Mouse (Mus musculus) heart, embryonic 11.5 days (tissue): Measurements from ENCODE around the gene Ccdc32. TPM values are rescaled to one million over a fixed set of nuclear protein-coding genes. Genes with fewer than 3 reads are reported as not detected.

ENCODE experiments used
- ATAC-seq: fragments of 200-750 bp; cut with Nextera tagmentation; replicated peaks from 2 replicates; pipeline ENCODE4 v1.8.0; 2017; ENCODE audit warnings: moderate library complexity; ENCODE audit not compliant: insufficient number of reproducible peaks, low FRiP score, low TSS enrichment
- H3K27ac ChIP-seq: fragments of 300-500 bp; sonication (generic); 2 replicates; pipeline ENCODE4 v1.5.1; 2014; ENCODE audit warnings: mild to moderate bottlenecking, low read depth, low read length
- H3K27me3 ChIP-seq: fragments of 300-500 bp; sonication (generic); 2 replicates; pipeline ENCODE4 v1.6.1; 2014; ENCODE audit warnings: mild to moderate bottlenecking, low read length, mixed read lengths; ENCODE audit not compliant: control insufficient read depth, insufficient read depth
- H3K36me3 ChIP-seq: fragments of 300-500 bp; sonication (generic); 2 replicates; pipeline ENCODE4 v1.6.1; 2014; ENCODE audit warnings: mild to moderate bottlenecking, low read length, moderate library complexity, mixed read lengths; ENCODE audit not compliant: control insufficient read depth, insufficient read depth
- H3K4me1 ChIP-seq: fragments of 300-500 bp; sonication (generic); 2 replicates; pipeline ENCODE4 v1.6.1; 2014; ENCODE audit warnings: low read length; ENCODE audit not compliant: control insufficient read depth, insufficient read depth
- H3K4me2 ChIP-seq: fragments of 300-500 bp; sonication (generic); 2 replicates; pipeline ENCODE4 v1.6.1; 2014; ENCODE audit warnings: mild to moderate bottlenecking, moderate library complexity
- H3K4me3 ChIP-seq: fragments of 300-500 bp; sonication (generic); 2 replicates; pipeline ENCODE4 v1.5.1; 2014; ENCODE audit warnings: low read depth, low read length
- H3K9ac ChIP-seq: fragments of 300-500 bp; sonication (generic); 2 replicates; pipeline ENCODE4 v1.6.1; 2014; ENCODE audit warnings: mild to moderate bottlenecking, low read depth, low read length, moderate library complexity
- H3K9me3 ChIP-seq: fragments of 300-500 bp; sonication (generic); replicated peaks from 2 replicates; pipeline ENCODE4 v1.6.1; 2016; ENCODE audit warnings: low read length; ENCODE audit not compliant: control insufficient read depth
- WGBS: fragments of 180-500 bp; shearing (Covaris S2); extraction: QIAGEN DNeasy Blood & Tissue Kit; methylation state at CpG from one replicate; pipeline ENCODE4 v1.1.7; 2014; ENCODE audit not compliant: insufficient replicate concordance; 5-methylcytosine and 5-hydroxymethylcytosine counted together
- polyA plus RNA-seq: library from polyadenylated mRNA; unstranded; fragments of >200 nt; fragmentation: Nextera tagmentation; extraction: Ambion mirVana; gene quantifications from 2 replicates; pipeline ENCODE4 v1.2.1, GENCODE M21; 2014

Ccdc32 gene
- polyA plus RNA-seq, 1 experiment from 2014 or later = 16.4 TPM

DNA sequence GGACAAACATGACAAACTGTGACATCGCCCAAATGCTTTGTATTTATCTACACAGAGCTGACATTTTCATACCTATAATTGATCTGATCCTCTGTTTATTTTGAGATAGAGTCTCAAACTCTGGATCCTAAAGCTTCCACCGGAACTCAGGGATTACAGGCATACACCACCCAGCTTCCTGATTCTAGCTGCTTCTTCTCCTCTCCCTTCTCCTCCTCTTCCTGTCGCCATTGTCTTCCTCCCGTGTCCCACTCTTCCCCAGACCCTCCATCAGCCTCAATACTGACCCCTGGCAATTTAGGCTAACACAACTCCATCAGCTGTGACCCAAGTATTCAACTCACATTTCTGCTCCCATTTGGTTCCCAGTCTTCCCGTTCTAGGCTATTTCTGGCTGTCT lies 52.3 kb downstream of the Ccdc32 start:
- Histone ChIP-seq H3K27me3 (peaks cover 23% of the 10 kb centered on the region), H3K36me3 (no peaks in the 10 kb centered on the region), H3K9me3 (no peaks in the 10 kb centered on the region), H3K4me1 (0 out of 2 replicates have a peak, but pooled peaks cover 10% of the 10 kb centered on the region), H3K27ac (no peak overlapping the region), H3K4me2 (peak overlapping the region; percentile 78), H3K9ac (peak overlapping the region; percentile 69), H3K4me3 (peak overlapping the region; percentile 51)
- ATAC-seq = no peak
- 11% methylated on average over 5 of the region's 5 CpGs for WGBS

DNA sequence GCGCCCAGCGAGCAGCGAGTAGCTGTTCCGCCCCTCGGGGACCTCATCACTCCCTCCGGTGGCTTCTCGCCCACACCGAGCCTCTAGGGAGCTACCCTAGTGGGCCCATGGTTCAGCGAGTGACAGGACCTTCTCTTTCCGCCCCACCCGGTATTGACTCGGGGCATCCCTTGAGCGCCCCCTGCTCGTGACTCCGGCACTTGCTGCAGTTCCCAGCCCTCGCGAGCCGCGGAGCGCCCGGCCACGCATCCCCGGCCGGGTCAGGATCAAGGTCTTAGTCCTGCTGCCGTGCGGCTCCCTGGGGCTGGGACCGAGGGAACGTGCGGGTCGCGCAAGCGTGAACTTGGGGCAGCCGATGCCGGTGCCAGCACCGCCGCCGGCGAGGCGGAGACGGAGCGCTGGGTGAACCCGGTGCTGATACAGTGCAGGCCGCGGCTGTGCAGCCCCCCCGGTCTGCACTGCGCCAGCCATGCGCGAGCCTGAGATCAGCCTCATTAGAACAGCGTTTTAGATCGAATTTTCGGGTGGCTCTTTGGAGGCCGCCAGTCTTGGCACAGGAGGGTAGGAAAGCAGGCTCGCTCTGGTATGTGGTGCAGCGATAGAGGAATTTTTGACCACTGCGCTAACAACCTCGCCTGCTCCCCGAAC lies 52.8 kb downstream of the Ccdc32 start:
- Histone ChIP-seq H3K9ac (peak overlapping the region; percentile 69), H3K4me1 (0 out of 2 replicates have a peak, but pooled peaks cover 10% of the 10 kb centered on the region), H3K4me3 (peak overlapping the region; percentile 51), H3K36me3 (no peaks in the 10 kb centered on the region), H3K27me3 (peaks cover 23% of the 10 kb centered on the region), H3K9me3 (no peaks in the 10 kb centered on the region), H3K27ac (no peak overlapping the region), H3K4me2 (peak overlapping the region; percentile 78)
- WGBS = under 1% methylated on average over 57 of the region's 57 CpGs
- ATAC-seq = peak; percentile 69

DNA sequence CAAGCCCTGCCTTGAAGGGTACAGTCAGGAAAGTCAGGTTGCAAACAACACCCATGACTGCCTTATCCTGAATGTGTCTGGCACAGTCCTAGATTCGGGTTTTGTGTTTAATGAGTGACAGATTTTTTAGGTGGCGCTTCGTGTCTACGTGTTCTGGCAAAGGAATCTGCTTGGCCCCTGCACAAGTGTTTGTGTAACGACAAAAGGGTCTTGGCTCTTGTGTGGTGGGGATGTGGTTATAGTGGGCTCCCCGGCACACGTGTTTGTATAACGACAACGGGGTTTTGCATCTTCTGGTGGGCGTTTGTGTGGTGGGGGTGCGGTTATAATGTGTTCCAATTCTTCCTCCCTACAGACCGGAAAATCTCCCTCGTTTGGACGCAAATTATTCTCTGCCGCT lies 53.3 kb downstream of the Ccdc32 start:
- H3K4me1 ChIP-seq = 0 out of 2 replicates have a peak, but pooled peaks cover 10% of the 10 kb centered on the region
- no peak for ATAC-seq
- no peaks in the 10 kb centered on the region for H3K36me3 ChIP-seq
- H3K27me3 ChIP-seq = peaks cover 23% of the 10 kb centered on the region
- H3K4me3 ChIP-seq = peak overlapping the region; percentile 51
- H3K9ac ChIP-seq = peak overlapping the region; percentile 69
- peak overlapping the region; percentile 78 for H3K4me2 ChIP-seq
- H3K9me3 ChIP-seq = no peaks in the 10 kb centered on the region
- H3K27ac ChIP-seq = no peak overlapping the region
- 8% methylated on average over 15 of the region's 15 CpGs for WGBS

DNA sequence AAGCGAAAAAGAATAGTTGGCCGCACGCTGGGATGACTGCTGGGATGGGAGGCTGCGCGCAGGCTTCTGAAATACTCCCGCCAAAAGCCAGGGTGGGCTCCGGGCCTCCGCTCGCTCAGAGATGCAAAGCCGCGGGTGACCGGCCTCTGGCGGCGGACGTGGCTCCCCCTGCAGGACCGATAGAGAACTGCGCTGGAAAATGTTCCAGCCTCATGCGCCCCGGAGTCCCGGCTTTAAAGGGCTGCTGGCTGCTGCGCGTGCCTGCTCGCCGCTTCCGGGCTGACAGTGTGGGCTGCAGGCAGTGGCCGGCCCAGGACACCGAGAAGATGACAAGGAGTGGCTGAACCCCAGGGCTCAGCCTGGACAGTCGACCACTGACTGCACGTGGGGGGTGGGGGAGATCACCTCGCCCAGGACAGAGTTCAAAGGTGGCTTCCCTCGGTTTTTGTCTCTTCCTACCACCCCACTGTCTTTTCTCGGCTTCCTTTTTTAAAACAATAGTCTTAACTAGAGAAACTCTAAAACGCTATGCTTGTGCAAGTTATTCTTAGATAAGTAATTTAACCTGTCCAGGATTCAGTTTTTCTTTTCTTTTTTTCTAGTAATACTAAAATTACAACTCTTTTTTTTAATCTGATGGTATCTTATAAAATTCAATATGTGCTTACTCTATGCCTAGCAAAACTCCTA lies 56.4 kb downstream of the Ccdc32 start:
- Histone ChIP-seq H3K27me3 (peaks cover 26% of the 10 kb centered on the region), H3K36me3 (no peaks in the 10 kb centered on the region), H3K4me3 (peak overlapping the region; percentile 36), H3K4me1 (0 out of 2 replicates have a peak, but pooled peaks cover 10% of the 10 kb centered on the region), H3K4me2 (peak overlapping the region; percentile 81), H3K9ac (peak overlapping the region; percentile 61), H3K27ac (no peak overlapping the region), H3K9me3 (no peaks in the 10 kb centered on the region)
- WGBS = 1% methylated on average over 33 of the region's 33 CpGs
- peak; percentile 75; the same call in 1 of the 2 replicates for ATAC-seq

DNA sequence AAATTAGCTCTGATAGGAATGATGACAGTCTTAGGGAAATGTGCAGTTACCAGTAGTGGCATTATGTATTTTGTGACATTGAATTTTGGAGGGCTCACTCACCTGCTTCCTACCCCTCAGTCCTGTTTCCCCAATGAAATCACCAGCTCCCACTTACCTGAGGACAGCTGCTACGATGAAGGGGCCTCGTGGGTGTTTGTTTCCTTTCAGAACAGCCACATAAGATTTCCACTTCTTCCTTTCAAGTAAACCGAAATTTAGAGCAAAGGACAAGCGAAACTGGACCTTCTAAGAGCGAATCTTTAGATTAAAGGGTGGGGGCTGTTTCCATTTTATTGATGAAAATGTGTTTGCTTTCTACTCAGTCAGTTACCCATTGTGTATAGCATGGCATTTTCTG lies 57.1 kb downstream of the Ccdc32 start:
- H3K4me1 ChIP-seq = 0 out of 2 replicates have a peak, but pooled peaks cover 10% of the 10 kb centered on the region
- H3K9me3 ChIP-seq = no peaks in the 10 kb centered on the region
- no peak overlapping the region for H3K4me2 ChIP-seq
- no peak overlapping the region for H3K27ac ChIP-seq
- no peak for ATAC-seq
- no peak overlapping the region for H3K4me3 ChIP-seq
- no peaks in the 10 kb centered on the region for H3K36me3 ChIP-seq
- WGBS = 73% methylated on average over 5 of the region's 5 CpGs
- peaks cover 26% of the 10 kb centered on the region for H3K27me3 ChIP-seq
- H3K9ac ChIP-seq = no peak overlapping the region

DNA sequence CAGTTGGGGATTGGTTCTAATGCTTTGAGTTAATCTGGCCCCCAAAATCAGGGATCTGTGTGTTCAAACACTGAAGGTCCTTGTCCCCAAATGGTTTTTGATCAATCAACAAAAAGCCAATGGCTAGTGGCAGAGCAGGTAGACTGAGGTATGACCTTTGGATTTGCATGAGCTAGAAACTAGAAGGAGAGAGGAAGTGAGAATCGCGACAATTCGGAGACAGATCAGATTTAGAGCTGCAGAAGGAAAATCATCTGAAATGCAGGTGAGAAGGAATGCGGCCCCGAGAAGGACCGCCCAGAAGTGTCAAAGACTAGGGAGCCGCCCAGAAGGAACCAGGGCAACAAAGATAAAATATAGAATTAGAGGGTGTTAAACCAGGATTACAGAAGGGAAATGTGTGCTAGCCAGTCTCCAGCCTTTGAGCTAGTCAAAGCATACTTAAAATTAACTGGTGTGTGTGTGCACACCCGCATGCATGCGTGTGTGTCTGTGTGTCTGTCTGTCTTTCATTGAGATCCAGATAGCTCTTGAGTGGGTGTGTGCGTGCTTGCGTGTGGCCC lies 59.5 kb downstream of the Ccdc32 start:
- H3K4me3 ChIP-seq = no peak overlapping the region
- no peaks in the 10 kb centered on the region for H3K9me3 ChIP-seq
- H3K4me2 ChIP-seq = no peak overlapping the region
- WGBS = 71% methylated on average over 11 of the region's 11 CpGs
- H3K27me3 ChIP-seq = peaks cover 17% of the 10 kb centered on the region
- H3K36me3 ChIP-seq = no peaks in the 10 kb centered on the region
- H3K27ac ChIP-seq = no peak overlapping the region
- no peak overlapping the region for H3K9ac ChIP-seq
- no peak for ATAC-seq
- H3K4me1 ChIP-seq = no peaks in the 10 kb centered on the region

Other genes with a start within 250 kb of the Ccdc32 start
- gene Disp2, start 249.7 kb downstream of the Ccdc32 start, polyA plus RNA-seq = 0.21 and 0.27 TPM in 2 replicates
- 117 and 135 TPM in 2 replicates for gene Knstrn, start 215.4 kb downstream of the Ccdc32 start, polyA plus RNA-seq
- 52.5 and 63.2 TPM in 2 replicates for gene Ivd, start 167.4 kb downstream of the Ccdc32 start, polyA plus RNA-seq
- gene Bahd1, start 129.0 kb downstream of the Ccdc32 start, polyA plus RNA-seq = 0.77 and 1.1 TPM in 2 replicates
- 19.6 and 22.3 TPM in 2 replicates for gene Chst14, start 102.9 kb downstream of the Ccdc32 start, polyA plus RNA-seq
- gene Rpusd2, start 5.4 kb upstream of the Ccdc32 start, polyA plus RNA-seq = 4.0 and 4.8 TPM in 2 replicates
- 26.5 and 30.9 TPM in 2 replicates for gene Knl1, start 17.7 kb upstream of the Ccdc32 start, polyA plus RNA-seq
- 33.4 and 39.6 TPM in 2 replicates for gene Rad51, start 83.4 kb upstream of the Ccdc32 start, polyA plus RNA-seq
- gene Rmdn3, start 127.6 kb upstream of the Ccdc32 start, polyA plus RNA-seq = 30.3 and 33.3 TPM in 2 replicates
- gene Gchfr, start 138.4 kb upstream of the Ccdc32 start, polyA plus RNA-seq = 6.4 and 7.4 TPM in 2 replicates
- gene Gm14137, start 145.1 kb upstream of the Ccdc32 start, polyA plus RNA-seq = 0.25 TPM in 1 of 2 replicates, not detected in the other
- 30.4 and 37.0 TPM in 2 replicates for gene Zfyve19, start 179.2 kb upstream of the Ccdc32 start, polyA plus RNA-seq
- gene Dnajc17, start 179.4 kb upstream of the Ccdc32 start, polyA plus RNA-seq = 13.5 and 18.4 TPM in 2 replicates
- not detected in 2 replicates for gene Ppp1r14d, start 200.5 kb upstream of the Ccdc32 start, polyA plus RNA-seq
- gene Spint1, start 208.0 kb upstream of the Ccdc32 start, polyA plus RNA-seq = 0.83 and 1.1 TPM in 2 replicates
- not detected in 2 replicates for gene Rhov, start 241.9 kb upstream of the Ccdc32 start, polyA plus RNA-seq